Mouse (Mus musculus): ENCODE data around the gene Slc16a4. TPM values are rescaled to one million over a fixed set of nuclear protein-coding genes. Genes with fewer than 3 reads are reported as not detected.
A peak's percentile ranks its signal among the peaks of the same experiment; 100 is the strongest.

The Slc16a4 gene
- polyA plus RNA-seq, 1 experiment from 2014 or later = 2.4 TPM

- no peak for ATAC-seq
- Histone ChIP-seq H3K9ac (replicated peaks; ENCODE audit: low read depth, low read length) (no peak overlapping the region), H3K27me3 (replicated peaks; ENCODE audit: control insufficient read depth, insufficient read depth, low read length) (no peaks in the 10 kb centered on the region), H3K4me1 (replicated peaks; ENCODE audit: control insufficient read depth, insufficient read depth, low read length) (no peaks in the 10 kb centered on the region), H3K9me3 (ENCODE audit: control insufficient read depth, low read length) (no peaks in the 10 kb centered on the region), H3K36me3 (ENCODE audit: control insufficient read depth, insufficient read depth) (no peaks in the 10 kb centered on the region), H3K4me3 (replicated peaks; ENCODE audit: low read length) (no peak overlapping the region), H3K27ac (ENCODE audit: low read length) (no peak overlapping the region), H3K4me2 (ENCODE audit: low read length) (no peak overlapping the region)
- WGBS = 74% methylated on average over 3 of the region's 3 CpGs
Observed at GRCm38 (mm10) chr3:107349006-107349405, 58.0 kb downstream of the Slc16a4 start.

DNA sequence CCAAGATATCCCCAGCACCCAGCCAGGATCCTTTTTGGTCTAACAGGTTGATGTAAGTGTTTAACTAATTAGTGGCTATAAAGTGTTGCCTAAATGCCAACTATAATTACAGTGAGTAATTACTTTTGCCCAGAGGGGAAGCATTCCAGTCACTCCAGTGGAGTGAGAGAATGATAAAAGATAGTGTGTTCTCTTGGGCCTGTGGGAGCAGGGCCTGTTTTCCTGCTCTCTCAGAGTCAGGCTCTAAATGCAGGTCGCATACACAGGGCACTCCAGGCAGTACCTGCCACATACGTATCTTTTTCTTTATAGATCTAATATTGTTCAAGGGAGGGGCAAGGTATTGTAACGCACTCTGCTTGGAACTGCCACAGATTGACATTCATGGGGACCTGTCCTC, 60.7 kb downstream of the Slc16a4 start:
- ATAC-seq = no peak

DNA sequence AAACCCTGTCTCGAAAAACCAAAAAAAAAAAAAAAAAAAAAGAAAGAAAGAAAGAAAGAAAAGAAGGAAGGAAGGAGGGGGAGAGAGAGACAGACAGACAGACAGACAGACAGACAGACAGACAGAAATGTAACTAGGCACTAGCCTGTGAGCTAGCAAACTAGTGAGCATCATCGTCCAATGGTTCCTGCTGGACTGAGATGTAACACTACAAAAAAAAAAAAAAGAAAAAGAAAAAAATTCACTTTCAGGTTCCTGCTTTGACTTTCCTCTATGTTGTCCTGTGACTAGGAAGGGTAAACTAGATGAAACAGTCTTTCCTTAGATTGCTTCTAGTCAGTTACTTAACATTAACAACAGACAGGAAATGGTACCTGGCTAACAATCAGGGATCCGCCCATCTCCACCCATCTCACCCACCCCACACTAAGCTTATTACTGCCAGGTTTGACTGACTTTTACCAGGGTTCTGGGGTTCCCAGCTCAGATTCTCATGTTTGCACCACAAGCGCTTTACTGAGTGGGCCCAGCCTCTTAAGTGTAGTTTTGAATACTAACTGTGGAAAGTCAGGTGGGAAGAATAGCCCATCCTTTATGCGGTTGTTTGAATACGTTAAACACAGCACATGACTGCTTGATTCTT, 64.7 kb downstream of the Slc16a4 start:
- H3K4me2 ChIP-seq (ENCODE audit: low read length) = no peak overlapping the region
- 89% methylated on average over 5 of the region's 6 CpGs for WGBS
- no peaks in the 10 kb centered on the region; the same call in 1 of the 2 replicates for H3K4me1 ChIP-seq (replicated peaks; ENCODE audit: control insufficient read depth, insufficient read depth, low read length)
- H3K27me3 ChIP-seq (replicated peaks; ENCODE audit: control insufficient read depth, insufficient read depth, low read length) = peaks cover 2% of the 10 kb centered on the region; the same call in 1 of the 2 replicates
- no peak overlapping the region for H3K27ac ChIP-seq (ENCODE audit: low read length)
- no peak overlapping the region for H3K4me3 ChIP-seq (replicated peaks; ENCODE audit: low read length)
- no peaks in the 10 kb centered on the region for H3K9me3 ChIP-seq (ENCODE audit: control insufficient read depth, low read length)
- no peaks in the 10 kb centered on the region for H3K36me3 ChIP-seq (ENCODE audit: control insufficient read depth, insufficient read depth)
- no peak overlapping the region for H3K9ac ChIP-seq (replicated peaks; ENCODE audit: low read depth, low read length)
- no peak for ATAC-seq

More for the DNA sequence above, 60.7 kb downstream of the Slc16a4 start:
- Histone ChIP-seq H3K4me3 (replicated peaks; ENCODE audit: low read length) (no peak overlapping the region), H3K27ac (ENCODE audit: low read length) (no peak overlapping the region), H3K4me2 (ENCODE audit: low read length) (no peak overlapping the region), H3K9ac (replicated peaks; ENCODE audit: low read depth, low read length) (no peak overlapping the region), H3K27me3 (replicated peaks; ENCODE audit: control insufficient read depth, insufficient read depth, low read length) (no peaks in the 10 kb centered on the region), H3K9me3 (ENCODE audit: control insufficient read depth, low read length) (no peaks in the 10 kb centered on the region), H3K4me1 (replicated peaks; ENCODE audit: control insufficient read depth, insufficient read depth, low read length) (no peaks in the 10 kb centered on the region), H3K36me3 (ENCODE audit: control insufficient read depth, insufficient read depth) (no peaks in the 10 kb centered on the region)
- 63% methylated on average over 3 of the region's 3 CpGs for WGBS

GRCm38 (mm10) chr3:107356964-107357441, 66.0 kb downstream of the Slc16a4 start:
- Histone ChIP-seq H3K27me3 (replicated peaks; ENCODE audit: control insufficient read depth, insufficient read depth, low read length) (peaks cover 4% of the 10 kb centered on the region; the same call in 1 of the 2 replicates), H3K4me1 (replicated peaks; ENCODE audit: control insufficient read depth, insufficient read depth, low read length) (no peaks in the 10 kb centered on the region; the same call in 1 of the 2 replicates), H3K4me3 (replicated peaks; ENCODE audit: low read length) (no peak overlapping the region), H3K9me3 (ENCODE audit: control insufficient read depth, low read length) (no peaks in the 10 kb centered on the region), H3K9ac (replicated peaks; ENCODE audit: low read depth, low read length) (no peak overlapping the region), H3K36me3 (ENCODE audit: control insufficient read depth, insufficient read depth) (no peaks in the 10 kb centered on the region), H3K4me2 (ENCODE audit: low read length) (no peak overlapping the region), H3K27ac (ENCODE audit: low read length) (no peak overlapping the region)
- peak; percentile 96 for ATAC-seq
- under 1% methylated on average over 11 of the region's 11 CpGs for WGBS

DNA sequence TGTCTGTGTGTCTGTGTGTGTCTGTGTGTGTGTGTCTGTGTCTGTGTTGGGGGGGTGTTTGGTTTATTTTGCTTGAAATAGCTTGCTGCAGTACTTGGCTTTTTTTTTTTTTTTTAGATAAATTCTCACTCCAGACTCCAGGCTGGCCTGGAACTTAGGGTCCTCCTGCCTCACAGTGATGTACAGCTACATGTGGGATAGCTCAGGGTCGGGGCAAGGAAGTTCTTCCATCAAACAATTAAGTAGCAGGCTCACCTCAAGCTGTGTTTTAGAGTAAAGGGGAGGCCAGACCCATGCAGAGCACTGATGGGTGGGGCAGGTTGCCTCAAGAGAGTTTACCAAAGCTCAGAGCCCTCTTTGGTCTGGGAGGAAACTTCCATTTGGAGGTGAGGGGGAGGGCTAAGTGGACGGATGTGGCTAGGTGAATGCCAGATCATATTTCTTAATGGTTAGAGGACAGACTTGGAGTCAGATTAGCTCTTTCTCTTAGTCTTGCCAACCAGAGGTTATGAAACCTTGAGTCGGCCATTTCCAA, 66.7 kb downstream of the Slc16a4 start:
- Histone ChIP-seq H3K4me2 (ENCODE audit: low read length) (no peak overlapping the region), H3K27ac (ENCODE audit: low read length) (no peak overlapping the region), H3K9me3 (ENCODE audit: control insufficient read depth, low read length) (no peaks in the 10 kb centered on the region), H3K4me1 (replicated peaks; ENCODE audit: control insufficient read depth, insufficient read depth, low read length) (no peaks in the 10 kb centered on the region; the same call in 1 of the 2 replicates), H3K36me3 (ENCODE audit: control insufficient read depth, insufficient read depth) (no peaks in the 10 kb centered on the region), H3K4me3 (replicated peaks; ENCODE audit: low read length) (no peak overlapping the region), H3K27me3 (replicated peaks; ENCODE audit: control insufficient read depth, insufficient read depth, low read length) (peaks cover 4% of the 10 kb centered on the region; the same call in 1 of the 2 replicates), H3K9ac (replicated peaks; ENCODE audit: low read depth, low read length) (no peak overlapping the region)
- 62% methylated on average over 3 of the region's 3 CpGs for WGBS
- no peak for ATAC-seq

DNA sequence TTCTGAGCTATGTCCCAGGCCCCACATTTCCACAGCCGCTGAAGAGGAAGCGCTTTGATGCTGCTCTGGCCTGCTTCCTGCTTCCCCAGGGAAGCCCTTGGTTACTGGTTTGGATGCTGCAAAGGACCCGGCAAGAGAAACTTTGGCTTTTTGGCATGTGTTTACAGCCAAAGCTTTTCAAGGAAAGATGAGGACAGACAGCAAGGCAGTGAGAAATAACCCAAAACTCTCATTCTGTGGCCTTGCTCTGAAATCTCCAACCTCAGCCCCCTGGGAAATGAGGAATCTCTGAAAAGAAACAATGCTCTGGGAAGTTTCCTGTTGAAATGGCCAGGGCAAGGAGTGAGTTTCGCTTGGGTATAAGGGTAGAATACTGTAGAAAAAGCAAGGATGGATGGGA, 69.3 kb downstream of the Slc16a4 start:
- Histone ChIP-seq H3K27me3 (replicated peaks; ENCODE audit: control insufficient read depth, insufficient read depth, low read length) (peaks cover 4% of the 10 kb centered on the region; the same call in 1 of the 2 replicates), H3K4me2 (ENCODE audit: low read length) (no peak overlapping the region), H3K9me3 (ENCODE audit: control insufficient read depth, low read length) (no peaks in the 10 kb centered on the region), H3K27ac (ENCODE audit: low read length) (no peak overlapping the region), H3K4me3 (replicated peaks; ENCODE audit: low read length) (no peak overlapping the region), H3K36me3 (ENCODE audit: control insufficient read depth, insufficient read depth) (no peaks in the 10 kb centered on the region), H3K4me1 (replicated peaks; ENCODE audit: control insufficient read depth, insufficient read depth, low read length) (no peaks in the 10 kb centered on the region; the same call in 1 of the 2 replicates), H3K9ac (replicated peaks; ENCODE audit: low read depth, low read length) (no peak overlapping the region)
- WGBS = 81% methylated on average over 4 of the region's 4 CpGs
- ATAC-seq = no peak

Other genes with a start within 250 kb of the Slc16a4 start
- 0.72 and 0.94 TPM in 2 replicates for gene Kcna2, start 190.1 kb upstream of the Slc16a4 start, polyA plus RNA-seq (2015; fragmentation: Nextera tagmentation; extraction: Ambion mirVana)
- gene Kcna10, start 108.2 kb upstream of the Slc16a4 start, polyA plus RNA-seq (2015; fragmentation: Nextera tagmentation; extraction: Ambion mirVana) = not detected in 2 replicates
- gene Cym, start 69.5 kb upstream of the Slc16a4 start, polyA plus RNA-seq (2015; fragmentation: Nextera tagmentation; extraction: Ambion mirVana) = not detected in 2 replicates
- not detected in 2 replicates for gene A630076J17Rik, start 60.6 kb upstream of the Slc16a4 start, polyA plus RNA-seq (2015; fragmentation: Nextera tagmentation; extraction: Ambion mirVana)
- 0.19 TPM in 1 of 2 replicates, not detected in the other for gene Prok1, start 51.5 kb upstream of the Slc16a4 start, polyA plus RNA-seq (2015; fragmentation: Nextera tagmentation; extraction: Ambion mirVana)
- 208 and 220 TPM in 2 replicates for gene Lamtor5, start 12.4 kb upstream of the Slc16a4 start, polyA plus RNA-seq (2015; fragmentation: Nextera tagmentation; extraction: Ambion mirVana)
- gene Rbm15, start 42.4 kb downstream of the Slc16a4 start, polyA plus RNA-seq (2015; fragmentation: Nextera tagmentation; extraction: Ambion mirVana) = 9.3 and 10.4 TPM in 2 replicates
- 1.7 and 2.3 TPM in 2 replicates for gene Kcnc4, start 168.3 kb downstream of the Slc16a4 start, polyA plus RNA-seq (2015; fragmentation: Nextera tagmentation; extraction: Ambion mirVana)
- 16.0 and 21.6 TPM in 2 replicates for gene Slc6a17, start 226.8 kb downstream of the Slc16a4 start, polyA plus RNA-seq (2015; fragmentation: Nextera tagmentation; extraction: Ambion mirVana)

Measured in forebrain, embryonic 16.5 days (tissue).